Mouse (Mus musculus): ENCODE data around the gene Klra4.
"Not testable (repeated sequence)": the region's sequence is repeated elsewhere in the genome, so short reads cannot be mapped to it uniquely, and the experiment has no call there.

Klra4 gene

DNA sequence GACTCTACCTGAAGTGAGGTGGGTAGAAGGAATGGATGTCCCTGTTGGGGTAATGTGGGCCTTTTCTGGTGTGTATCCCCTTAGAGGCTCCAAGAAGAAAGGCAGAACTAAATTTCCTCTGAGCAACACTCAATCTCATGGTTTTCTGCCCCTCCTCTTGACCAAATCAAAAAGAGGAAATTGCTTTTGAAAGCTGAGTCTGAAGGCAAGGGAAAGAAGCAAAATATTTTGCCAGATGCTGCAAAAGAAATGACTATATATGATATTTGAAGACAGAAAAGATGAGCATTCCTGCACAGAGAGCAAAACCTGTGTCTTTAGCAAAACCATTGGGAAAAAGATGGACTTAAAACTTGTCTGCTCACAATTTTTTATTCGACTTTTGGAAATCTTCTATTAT lies at the start of gene Klra4:
TSS of gene Klra4 (minus strand) at position 101 of the 400 bp plus-strand sequence.
- DNase-seq: not testable (repeated sequence)

DNA sequence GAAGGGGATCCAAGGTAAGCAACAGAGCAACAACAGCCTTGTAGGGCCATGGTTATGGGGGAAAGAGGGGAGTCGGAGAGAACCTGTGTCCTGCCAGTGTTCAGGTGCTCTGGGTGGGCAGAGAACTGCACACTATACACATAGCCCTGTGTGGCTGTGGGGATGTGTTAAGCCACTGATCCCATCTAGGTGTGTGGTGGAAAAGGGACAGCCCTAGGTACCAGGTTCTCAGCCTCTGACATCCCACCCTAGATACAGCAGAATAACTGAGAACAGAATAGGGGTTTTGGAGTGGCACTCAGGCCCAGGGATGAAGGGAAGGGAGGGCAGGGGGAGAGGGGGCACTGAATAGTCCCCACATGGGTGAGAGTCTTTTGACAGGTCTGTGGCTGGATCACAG lies 43.4 kb upstream of the Klra4 start:
- no peak for DNase-seq

DNA sequence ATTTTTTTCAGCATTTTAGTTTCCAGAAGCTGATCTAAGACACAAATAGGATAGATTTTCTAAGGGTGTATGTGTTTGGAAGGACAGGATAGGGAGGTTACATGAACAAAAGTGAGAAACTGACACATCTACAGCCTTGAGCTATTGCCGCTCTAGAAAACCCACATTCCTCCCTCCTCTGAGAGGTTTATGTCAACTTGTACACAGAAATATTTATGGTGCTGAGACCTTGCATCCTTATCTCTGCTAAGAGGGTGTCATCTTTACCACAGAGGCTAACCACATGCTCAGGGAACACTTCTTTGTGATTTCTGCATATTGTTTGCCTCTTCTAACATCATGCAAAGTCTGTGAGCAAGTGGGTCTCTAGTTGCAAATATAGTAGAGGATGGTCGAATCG lies 35.7 kb upstream of the Klra4 start:
- not testable (repeated sequence) for DNase-seq

DNA sequence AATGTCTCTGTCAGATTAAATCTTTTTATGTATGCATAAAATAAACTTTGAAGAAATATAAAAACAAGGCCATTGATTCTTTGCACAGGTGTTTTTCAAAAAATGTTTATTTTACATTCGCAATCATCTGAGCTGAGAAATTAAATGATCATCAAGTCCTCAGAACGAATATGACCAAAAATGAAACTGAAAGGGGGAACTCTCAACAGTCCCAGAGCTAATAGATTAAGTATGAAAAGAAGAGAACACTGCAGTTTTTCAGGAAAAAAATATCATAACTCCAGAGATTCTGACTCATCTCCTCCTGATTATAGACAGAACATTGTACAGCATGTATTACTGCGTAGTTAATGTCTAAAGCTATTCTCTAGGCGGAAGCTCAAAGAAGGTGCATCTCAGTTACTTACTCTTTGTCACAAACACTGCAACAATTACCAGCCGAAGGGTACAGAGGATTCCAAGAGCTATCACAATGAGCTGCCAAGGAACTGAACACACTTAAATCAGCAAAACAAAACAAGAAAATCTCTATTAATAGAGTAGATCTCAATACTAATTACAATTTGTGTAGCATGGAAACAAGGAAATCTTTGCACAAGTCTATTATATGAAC lies 25.4 kb upstream of the Klra4 start:
- no peak for DNase-seq

DNA sequence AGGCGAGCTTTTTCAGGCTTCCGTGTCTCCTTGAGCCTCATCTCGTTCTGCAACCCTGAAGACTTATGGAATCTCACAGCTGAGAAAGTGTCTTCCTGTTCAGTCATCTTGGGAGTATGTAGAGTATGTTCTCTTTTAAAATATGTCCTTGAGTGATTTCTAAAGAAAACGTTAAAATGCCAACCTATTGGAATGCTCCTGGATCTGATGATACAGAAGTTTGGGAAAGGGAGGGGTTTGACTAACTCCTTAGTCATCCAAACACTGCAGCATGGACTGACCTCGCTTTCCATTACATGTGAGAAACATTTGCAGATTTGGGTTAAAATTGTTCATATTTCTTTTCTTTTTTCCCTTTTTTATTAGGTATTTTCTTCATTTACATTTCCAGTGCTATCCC lies 1.9 kb downstream of the Klra4 start:
- DNase-seq: no peak

- DNase-seq: not testable (repeated sequence)
Measured at GRCm38 (mm10) chr6:130035146-130035545, 31.9 kb downstream of the Klra4 start.

- not testable (repeated sequence) for DNase-seq
Measured at GRCm38 (mm10) chr6:130031493-130032089, 35.5 kb downstream of the Klra4 start.

DNA sequence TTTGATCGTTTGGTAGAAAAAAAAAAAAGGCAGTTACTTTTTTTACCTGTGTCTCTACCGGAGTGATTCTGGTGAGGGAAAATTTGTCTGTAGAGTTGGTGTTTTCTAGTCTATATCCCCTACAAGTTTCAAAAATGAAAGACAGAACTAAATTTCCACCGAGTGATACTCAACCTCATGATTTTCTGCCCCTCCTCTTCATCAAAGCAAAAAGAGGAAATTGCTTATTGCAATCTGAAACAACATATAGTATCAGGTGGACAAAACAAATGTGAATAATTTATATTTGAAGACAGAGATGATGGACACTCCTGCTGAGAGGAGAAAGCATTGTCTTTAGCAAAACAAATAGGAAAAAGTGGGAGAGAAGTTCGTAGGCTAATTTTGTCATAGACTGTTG lies 40.2 kb downstream of the Klra4 start, which contains the start of gene Klra6:
TSS of gene Klra6 (minus strand) at position 101 of the 400 bp plus-strand sequence.
- DNase-seq: no peak

All from cerebellum, postnatal 36 days (tissue).